Mouse (Mus musculus) cerebellum, postnatal 10 days (tissue): ENCODE results near the gene Reep3.
"Not testable (repeated sequence)": the region's sequence is repeated elsewhere in the genome, so short reads cannot be mapped to it uniquely, and the experiment has no call there.

ENCODE experiments used
- DNase-seq, 2 experiments: peaks; one replicate each; pipeline ENCODE4 v3.0.0; 2021; ENCODE audit warnings: mixed read lengths in 2 of 2

The Reep3 gene

GRCm38 (mm10) chr10:67096621-67097436 lies at the start of gene Reep3:
Gene Reep3 (minus strand): TSS chr10:67096945.
- DNase-seq = peak; percentile 80 to 88

- DNase-seq = no peak
Measured at GRCm38 (mm10) chr10:67145623-67146022, 48.9 kb upstream of the Reep3 start.

GRCm38 (mm10) chr10:67144269-67144668 lies 47.5 kb upstream of the Reep3 start:
- DNase-seq = no peak

GRCm38 (mm10) chr10:67143661-67144060 lies 46.9 kb upstream of the Reep3 start:
- DNase-seq = peak in 1 of 2 experiments; percentile 54

- no peak for DNase-seq
Measured at GRCm38 (mm10) chr10:67137437-67137836, 40.7 kb upstream of the Reep3 start.

GRCm38 (mm10) chr10:67134322-67134721 lies 37.6 kb upstream of the Reep3 start:
- DNase-seq = no peak

GRCm38 (mm10) chr10:67131709-67132108 lies 35.0 kb upstream of the Reep3 start:
- DNase-seq = no peak

- peak; percentile 53 to 71 for DNase-seq
Measured at GRCm38 (mm10) chr10:67129531-67129930, 32.8 kb upstream of the Reep3 start.

- peak; percentile 74 to 78 for DNase-seq
Measured at GRCm38 (mm10) chr10:67126859-67127758, 30.4 kb upstream of the Reep3 start.

GRCm38 (mm10) chr10:67126061-67126858 lies 29.5 kb upstream of the Reep3 start:
- peak in 1 of 2 experiments; percentile 65 for DNase-seq

GRCm38 (mm10) chr10:67124156-67124555 lies 27.4 kb upstream of the Reep3 start:
- DNase-seq = peak in 1 of 2 experiments; percentile 28

GRCm38 (mm10) chr10:67123756-67124155 lies 27.0 kb upstream of the Reep3 start:
- no peak for DNase-seq

- no peak for DNase-seq
Measured at GRCm38 (mm10) chr10:67120640-67121039, 23.9 kb upstream of the Reep3 start.

GRCm38 (mm10) chr10:67120180-67120579 lies 23.4 kb upstream of the Reep3 start:
- no peak for DNase-seq

GRCm38 (mm10) chr10:67119291-67119690 lies 22.5 kb upstream of the Reep3 start:
- DNase-seq = no peak

- DNase-seq = peak; percentile 73 to 85
Measured at GRCm38 (mm10) chr10:67116251-67116650, 19.5 kb upstream of the Reep3 start.

GRCm38 (mm10) chr10:67115666-67116091 lies 18.9 kb upstream of the Reep3 start:
- DNase-seq = peak; percentile 63 to 76

- no peak for DNase-seq
Measured at GRCm38 (mm10) chr10:67115115-67115514, 18.4 kb upstream of the Reep3 start.

- no peak for DNase-seq
Measured at GRCm38 (mm10) chr10:67113833-67114232, 17.1 kb upstream of the Reep3 start.

- not testable (repeated sequence) for DNase-seq
Measured at GRCm38 (mm10) chr10:67112967-67113366, 16.2 kb upstream of the Reep3 start.

GRCm38 (mm10) chr10:67111799-67112177 lies 15.0 kb upstream of the Reep3 start:
- no peak for DNase-seq

- no peak for DNase-seq
Measured at GRCm38 (mm10) chr10:67111044-67111798, 14.5 kb upstream of the Reep3 start.
